ENCODE assay signal across 8 mouse cellular contexts in the genomic region with DNA sequence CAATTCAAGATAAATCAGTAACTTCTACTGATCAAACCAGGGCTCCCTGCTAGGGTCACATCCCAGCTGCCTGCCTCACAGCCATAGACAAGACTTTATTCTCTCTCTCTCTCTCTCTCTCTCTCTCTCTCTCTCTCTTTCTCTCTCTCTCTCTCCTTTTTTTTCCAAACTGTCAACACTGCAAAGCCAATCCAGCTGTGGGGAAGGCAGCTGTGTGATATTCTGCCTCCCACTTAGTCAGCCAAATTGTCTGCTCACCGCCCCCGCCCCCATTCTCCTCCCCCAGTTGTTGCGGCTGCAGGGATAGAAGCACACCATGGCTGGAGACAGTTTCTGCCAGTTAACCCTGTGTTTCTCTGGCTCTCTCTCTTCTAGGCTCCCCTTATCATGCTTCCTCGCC.
DNase-seq lines count a peak whose midpoint lies in the region; ATAC-seq and TF ChIP-seq lines count a peak whose summit lies in the region.

No protein-coding gene starts in this region.

- intact Hi-C loops in left cerebral cortex, postnatal 4 days (cut with DNase I): no loop called here

- TF ChIP-seq CTCF in heart, postnatal 0 days (IDR thresholded peaks at IDR 0.05; ENCODE audit: low read depth): no peak

- H3K4me2 ChIP-seq in embryonic facial prominence, embryonic 12.5 days (replicated peaks): peak overlapping the region; percentile 29
- H3K4me2 ChIP-seq in heart, postnatal 0 days (ENCODE audit: low read depth, low read length): no peak overlapping the region
- H3K4me2 ChIP-seq in midbrain, embryonic 11.5 days: no peak overlapping the region
- H3K4me2 ChIP-seq in liver, embryonic 12.5 days: no peak overlapping the region

- H3K4me1 ChIP-seq in embryonic facial prominence, embryonic 12.5 days: peaks cover 16% of the 10 kb centered on the region
- H3K4me1 ChIP-seq in heart, postnatal 0 days (ENCODE audit: control insufficient read depth, insufficient read depth): 0 out of 2 replicates have a peak, but pooled peaks cover 4% of the 10 kb centered on the region
- H3K4me1 ChIP-seq in midbrain, embryonic 11.5 days (ENCODE audit: control insufficient read depth, insufficient read depth, low read length): peaks cover 20% of the 10 kb centered on the region
- H3K4me1 ChIP-seq in liver, embryonic 12.5 days: no peaks in the 10 kb centered on the region

- ATAC-seq in embryonic facial prominence, embryonic 12.5 days (ENCODE audit: insufficient number of reproducible peaks, insufficient read depth, low FRiP score, low TSS enrichment): no peak
- ATAC-seq in heart, postnatal 0 days (ENCODE audit: insufficient read depth, low read depth): peak; percentile 55
- no peak for ATAC-seq in midbrain, embryonic 11.5 days (ENCODE audit: low FRiP score)
- ATAC-seq in liver, embryonic 12.5 days: no peak

- DNase-seq in left cerebral cortex, postnatal 4 days: peak; percentile 7
- DNase-seq in left cerebral cortex, adult 9 months (ENCODE audit: low spot score in 2 of 2): no peak
- DNase-seq in heart, postnatal 0 days (ENCODE audit: low spot score): peak; percentile 35
- DNase-seq in midbrain, embryonic 11.5 days (ENCODE audit: low spot score, missing footprints): peak; percentile 87
- DNase-seq in urinary bladder, postnatal 4 days (ENCODE audit: low spot score in 2 of 2): peak; percentile 47 to 70
- DNase-seq in thymus, adult 18-20 months: no peak

- H3K4me3 ChIP-seq in embryonic facial prominence, embryonic 12.5 days: no peak overlapping the region
- no peak overlapping the region for H3K4me3 ChIP-seq in heart, postnatal 0 days (ENCODE audit: low read depth, low read length)
- no peak overlapping the region for H3K4me3 ChIP-seq in midbrain, embryonic 11.5 days (ENCODE audit: low read depth, low read length)
- no peak overlapping the region for H3K4me3 ChIP-seq in liver, embryonic 12.5 days

- peak overlapping the region; percentile 46; the same call in 1 of the 2 replicates for H3K27ac ChIP-seq in embryonic facial prominence, embryonic 12.5 days
- no peak overlapping the region for H3K27ac ChIP-seq in heart, postnatal 0 days (ENCODE audit: low read depth)
- H3K27ac ChIP-seq in midbrain, embryonic 11.5 days (ENCODE audit: low read depth, low read length): no peak overlapping the region
- H3K27ac ChIP-seq in liver, embryonic 12.5 days: no peak overlapping the region

- H3K9me3 ChIP-seq in embryonic facial prominence, embryonic 12.5 days: no peaks in the 10 kb centered on the region
- no peaks in the 10 kb centered on the region for H3K9me3 ChIP-seq in heart, postnatal 0 days (replicated peaks; ENCODE audit: control insufficient read depth, low read length)
- H3K9me3 ChIP-seq in midbrain, embryonic 11.5 days (ENCODE audit: control insufficient read depth, low read length): no peaks in the 10 kb centered on the region
- H3K9me3 ChIP-seq in liver, embryonic 12.5 days (replicated peaks): no peaks in the 10 kb centered on the region

- no peak overlapping the region for H3K9ac ChIP-seq in embryonic facial prominence, embryonic 12.5 days
- H3K9ac ChIP-seq in heart, postnatal 0 days (replicated peaks; ENCODE audit: low read depth, low read length): no peak overlapping the region
- H3K9ac ChIP-seq in midbrain, embryonic 11.5 days (ENCODE audit: low read length): peak overlapping the region; percentile 36
- H3K9ac ChIP-seq in liver, embryonic 12.5 days: no peak overlapping the region

- H3K36me3 ChIP-seq in embryonic facial prominence, embryonic 12.5 days: no peaks in the 10 kb centered on the region
- H3K36me3 ChIP-seq in heart, postnatal 0 days (replicated peaks; ENCODE audit: control insufficient read depth, insufficient read depth, low read length): no peaks in the 10 kb centered on the region
- no peaks in the 10 kb centered on the region for H3K36me3 ChIP-seq in midbrain, embryonic 11.5 days (ENCODE audit: control insufficient read depth, insufficient read depth, low read length)
- no peaks in the 10 kb centered on the region for H3K36me3 ChIP-seq in liver, embryonic 12.5 days

- WGBS in embryonic facial prominence, embryonic 12.5 days: 8% methylated on average over 4 of the region's 4 CpGs
- WGBS in heart, postnatal 0 days: 18% methylated on average over 4 of the region's 4 CpGs
- 5% methylated on average over 4 of the region's 4 CpGs for WGBS in midbrain, embryonic 11.5 days
- WGBS in liver, embryonic 12.5 days (ENCODE audit: insufficient replicate concordance): 16% methylated on average over 4 of the region's 4 CpGs

- H3K27me3 ChIP-seq in embryonic facial prominence, embryonic 12.5 days: no peaks in the 10 kb centered on the region
- no peaks in the 10 kb centered on the region for H3K27me3 ChIP-seq in heart, postnatal 0 days (ENCODE audit: control insufficient read depth, insufficient read depth, low read length)
- peaks cover 14% of the 10 kb centered on the region for H3K27me3 ChIP-seq in midbrain, embryonic 11.5 days (ENCODE audit: control insufficient read depth, insufficient read depth, low read length)
- H3K27me3 ChIP-seq in liver, embryonic 12.5 days (replicated peaks): 0 out of 2 replicates have a peak, but pooled peaks cover 4% of the 10 kb centered on the region

- no peak for TF ChIP-seq EP300 in heart, postnatal 0 days (IDR thresholded peaks at IDR 0.05; ENCODE audit: low read depth)

Comparison
In these comparisons a context has a peak if more than half of its experiments do, and no peak if none do; other contexts are left out.
1. DNase-seq: peak in left cerebral cortex, postnatal 4 days (single experiment), heart, postnatal 0 days (single experiment), midbrain, embryonic 11.5 days (single experiment) and urinary bladder, postnatal 4 days (2 of 2); none in left cerebral cortex, adult 9 months (0 of 2) and thymus, adult 18-20 months (0 of 2).